Comparison of ENCODE assay signal across 8 mouse cellular contexts in the genomic region with DNA sequence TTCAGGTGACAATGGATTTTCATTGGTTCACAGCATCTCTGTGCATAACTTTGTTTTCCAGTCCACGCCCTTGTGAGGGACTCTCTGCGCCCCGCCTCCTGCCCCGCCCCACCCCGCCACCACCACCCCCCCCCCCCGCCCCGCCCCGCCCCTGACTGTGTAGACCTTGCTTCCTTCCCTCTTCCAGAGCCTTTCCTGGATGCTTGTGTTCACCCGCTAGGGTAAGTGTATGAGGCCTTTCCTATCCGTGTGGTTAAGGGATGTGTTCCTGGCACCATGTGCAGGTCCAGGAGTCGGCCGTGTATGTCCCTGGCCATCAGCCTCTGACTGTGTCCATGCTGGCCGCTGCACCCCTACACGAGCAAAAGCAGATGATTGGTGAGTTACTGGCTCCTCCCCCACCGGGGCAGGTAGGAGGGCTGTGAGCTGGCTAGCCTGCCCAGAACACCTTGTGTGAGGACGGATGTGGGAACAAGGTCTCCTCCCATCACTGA. TPM values are rescaled to one million over a fixed set of nuclear protein-coding genes. Genes with fewer than 3 reads are reported as not detected.
DNase-seq lines count a peak whose midpoint lies in the region; ATAC-seq lines count a peak whose summit lies in the region.

No protein-coding gene starts in this region.

- no peaks in the 10 kb centered on the region for H3K9me3 ChIP-seq in embryonic facial prominence, embryonic 10.5 days
- no peaks in the 10 kb centered on the region for H3K9me3 ChIP-seq in hindbrain, embryonic 14.5 days (ENCODE audit: control insufficient read depth, low read length)
- no peaks in the 10 kb centered on the region for H3K9me3 ChIP-seq in midbrain, embryonic 16.5 days (replicated peaks; ENCODE audit: control insufficient read depth, low read length, poor library complexity, severe bottlenecking)

- no peak overlapping the region for H3K27ac ChIP-seq in embryonic facial prominence, embryonic 10.5 days (replicated peaks)
- H3K27ac ChIP-seq in hindbrain, embryonic 14.5 days = no peak overlapping the region
- no peak overlapping the region for H3K27ac ChIP-seq in midbrain, embryonic 16.5 days (ENCODE audit: low read length)

- WGBS in embryonic facial prominence, embryonic 10.5 days = 3% methylated on average over 16 of the region's 16 CpGs
- 6% methylated on average over 16 of the region's 16 CpGs for WGBS in hindbrain, embryonic 14.5 days
- 4% methylated on average over 15 of the region's 16 CpGs for WGBS in midbrain, embryonic 16.5 days

- no peaks in the 10 kb centered on the region for H3K27me3 ChIP-seq in embryonic facial prominence, embryonic 10.5 days (replicated peaks; ENCODE audit: low read depth, poor library complexity, severe bottlenecking)
- no peaks in the 10 kb centered on the region for H3K27me3 ChIP-seq in hindbrain, embryonic 14.5 days (ENCODE audit: control insufficient read depth, insufficient read depth, low read length)
- H3K27me3 ChIP-seq in midbrain, embryonic 16.5 days (ENCODE audit: control insufficient read depth, insufficient read depth, low read depth, low read length) = no peaks in the 10 kb centered on the region

- H3K4me3 ChIP-seq in embryonic facial prominence, embryonic 10.5 days = peak overlapping the region; percentile 52
- peak overlapping the region; percentile 20 for H3K4me3 ChIP-seq in hindbrain, embryonic 14.5 days (replicated peaks; ENCODE audit: low read length)
- H3K4me3 ChIP-seq in midbrain, embryonic 16.5 days (ENCODE audit: low read depth, low read length) = peak overlapping the region; percentile 30

- peak; percentile 37; the same call in 1 of the 2 replicates for ATAC-seq in hindbrain, embryonic 14.5 days (ENCODE audit: low FRiP score)
- ATAC-seq in midbrain, embryonic 16.5 days = peak; percentile 62

- H3K9ac ChIP-seq in hindbrain, embryonic 14.5 days = no peak overlapping the region
- H3K9ac ChIP-seq in midbrain, embryonic 16.5 days (ENCODE audit: low read depth, low read length) = peak overlapping the region; percentile 34; the same call in 1 of the 2 replicates

- peaks cover 5% of the 10 kb centered on the region for H3K4me1 ChIP-seq in embryonic facial prominence, embryonic 10.5 days
- H3K4me1 ChIP-seq in hindbrain, embryonic 14.5 days (replicated peaks; ENCODE audit: control insufficient read depth, insufficient read depth, low read length) = no peaks in the 10 kb centered on the region
- no peaks in the 10 kb centered on the region; the same call in 1 of the 2 replicates for H3K4me1 ChIP-seq in midbrain, embryonic 16.5 days (ENCODE audit: control insufficient read depth, insufficient read depth, low read length)

- peak; percentile 5 for DNase-seq in urinary bladder, postnatal 25 days (ENCODE audit: low spot score)
- no peak for DNase-seq in urinary bladder, adult 2 months (ENCODE audit: low spot score)
- DNase-seq in embryonic facial prominence, embryonic 10.5 days (ENCODE audit: low spot score) = peak; percentile 62
- no peak for DNase-seq in hindbrain, embryonic 14.5 days (ENCODE audit: low spot score)
- peak; percentile 59 for DNase-seq in liver
- DNase-seq in thymus, postnatal 4 days = peak; percentile 61
- no peak for DNase-seq in gastrocnemius, postnatal 4 days (ENCODE audit: low spot score in 2 of 2)

- peak overlapping the region; percentile 43 for H3K4me2 ChIP-seq in hindbrain, embryonic 14.5 days (replicated peaks)
- peak overlapping the region; percentile 56 for H3K4me2 ChIP-seq in midbrain, embryonic 16.5 days (ENCODE audit: low read length)

- H3K36me3 ChIP-seq in embryonic facial prominence, embryonic 10.5 days (replicated peaks) = peaks cover 18% of the 10 kb centered on the region
- H3K36me3 ChIP-seq in hindbrain, embryonic 14.5 days (replicated peaks; ENCODE audit: control insufficient read depth, insufficient read depth) = peaks cover 11% of the 10 kb centered on the region
- 0 out of 2 replicates have a peak, but pooled peaks cover 5% of the 10 kb centered on the region for H3K36me3 ChIP-seq in midbrain, embryonic 16.5 days (ENCODE audit: control insufficient read depth, insufficient read depth, low read length)

RNA-seq across cellular contexts. Expression of gene Pabpc1l, which starts 22.0 kb away (rescaled TPM):
- polyA plus RNA-seq in urinary bladder, adult 2 months (2012; rRNA removed) = 0.95 and 1.6 TPM in 2 replicates
- 1.6 and 1.9 TPM in 2 replicates for polyA plus RNA-seq in embryonic facial prominence, embryonic 10.5 days (2016; fragmentation: Nextera tagmentation; extraction: Ambion mirVana)
- polyA plus RNA-seq in hindbrain, embryonic 14.5 days (2014; fragmentation: Nextera tagmentation; extraction: Ambion mirVana) = 1.6 and 2.2 TPM in 2 replicates
- 1.8 and 2.5 TPM in 2 replicates for polyA plus RNA-seq in midbrain, embryonic 16.5 days (2015; fragmentation: Nextera tagmentation; extraction: Ambion mirVana)
- total RNA-seq in gastrocnemius, postnatal 4 days (2021) = 1 to 10 TPM; 3.8 to 4.8 TPM

RNA-seq across cellular contexts. Expression of gene Stk4, which starts 22.9 kb away (rescaled TPM):
- polyA plus RNA-seq in urinary bladder, adult 2 months (2012; rRNA removed) = 18.3 and 20.9 TPM in 2 replicates
- polyA plus RNA-seq in embryonic facial prominence, embryonic 10.5 days (2016; fragmentation: Nextera tagmentation; extraction: Ambion mirVana) = 33.1 and 34.8 TPM in 2 replicates
- 26.6 and 27.4 TPM in 2 replicates for polyA plus RNA-seq in hindbrain, embryonic 14.5 days (2014; fragmentation: Nextera tagmentation; extraction: Ambion mirVana)
- polyA plus RNA-seq in midbrain, embryonic 16.5 days (2015; fragmentation: Nextera tagmentation; extraction: Ambion mirVana) = 17.2 and 20.1 TPM in 2 replicates
- 10 to 100 TPM; 19.1 to 21.3 TPM for total RNA-seq in gastrocnemius, postnatal 4 days (2021)

RNA-seq across cellular contexts. Expression of gene Tomm34, which starts 23.7 kb away (rescaled TPM):
- 38.6 and 48.0 TPM in 2 replicates for polyA plus RNA-seq in urinary bladder, adult 2 months (2012; rRNA removed)
- polyA plus RNA-seq in embryonic facial prominence, embryonic 10.5 days (2016; fragmentation: Nextera tagmentation; extraction: Ambion mirVana) = 68.1 and 71.9 TPM in 2 replicates
- 48.3 and 48.9 TPM in 2 replicates for polyA plus RNA-seq in hindbrain, embryonic 14.5 days (2014; fragmentation: Nextera tagmentation; extraction: Ambion mirVana)
- 49.6 and 50.4 TPM in 2 replicates for polyA plus RNA-seq in midbrain, embryonic 16.5 days (2015; fragmentation: Nextera tagmentation; extraction: Ambion mirVana)
- 10 to 100 TPM; 25.2 to 25.4 TPM for total RNA-seq in gastrocnemius, postnatal 4 days (2021)

RNA-seq across cellular contexts. Expression of gene Ywhab, which starts 52.5 kb away (rescaled TPM):
- 134 and 158 TPM in 2 replicates for polyA plus RNA-seq in urinary bladder, adult 2 months (2012; rRNA removed)
- 326 and 327 TPM in 2 replicates for polyA plus RNA-seq in embryonic facial prominence, embryonic 10.5 days (2016; fragmentation: Nextera tagmentation; extraction: Ambion mirVana)
- 445 and 473 TPM in 2 replicates for polyA plus RNA-seq in hindbrain, embryonic 14.5 days (2014; fragmentation: Nextera tagmentation; extraction: Ambion mirVana)
- polyA plus RNA-seq in midbrain, embryonic 16.5 days (2015; fragmentation: Nextera tagmentation; extraction: Ambion mirVana) = 533 and 553 TPM in 2 replicates
- 100 to 1,000 TPM; 129 to 132 TPM for total RNA-seq in gastrocnemius, postnatal 4 days (2021)

Comparison
In these comparisons a context has a peak if more than half of its experiments do, and no peak if none do; other contexts are left out.
1. DNase-seq: peak in urinary bladder, postnatal 25 days (single experiment), embryonic facial prominence, embryonic 10.5 days (single experiment), liver (single experiment) and thymus, postnatal 4 days (single experiment); none in urinary bladder, adult 2 months (single experiment), hindbrain, embryonic 14.5 days (single experiment) and gastrocnemius, postnatal 4 days (0 of 2).
2. Peak in every context shown above with its lines, with median percentiles within 50 percentile points of each other: H3K4me3 ChIP-seq.